Mouse (Mus musculus) erythroblast, embryonic 14.5 days (primary cell): ENCODE data around the gene Rln3.

Experiments used
- GATA1 ChIP-seq: IDR thresholded peaks from 2 replicates; pipeline ENCODE4 v1.6.1; 2012; ENCODE audit warnings: low read length, inconsistent platforms, mixed read lengths
- TAL1 ChIP-seq: IDR thresholded peaks from 3 replicates; pipeline ENCODE4 v1.6.1; 2012; ENCODE audit warnings: low read length, inconsistent platforms, mixed read lengths

DNA sequence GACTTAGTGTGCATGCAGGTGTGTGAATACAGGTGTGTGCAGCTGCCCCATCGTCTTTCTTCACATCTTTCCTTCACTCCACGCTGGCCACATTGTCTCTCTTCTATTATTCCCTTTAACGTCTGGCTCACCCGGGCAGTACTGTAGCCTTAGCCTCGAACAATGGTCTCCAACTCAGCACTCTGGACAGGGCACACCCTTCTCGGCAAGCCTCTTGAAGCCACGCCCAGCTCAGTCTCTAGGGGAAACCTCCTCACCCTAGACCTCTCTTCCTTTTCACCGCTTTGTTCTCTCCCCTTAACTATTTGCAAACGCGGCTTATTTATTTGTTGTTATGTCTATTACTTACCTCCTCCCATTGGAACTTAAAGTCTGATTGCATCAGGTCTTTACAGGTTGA, 17.4 kb downstream of the Rln3 start:
- TF ChIP-seq TAL1, result no peak
- no peak for TF ChIP-seq GATA1
